Mouse (Mus musculus): ENCODE data around the gene Kctd10. TPM values are rescaled to one million over a fixed set of nuclear protein-coding genes. Genes with fewer than 3 reads are reported as not detected.

Gene Kctd10
- polyA plus RNA-seq (2016; fragmentation: Nextera tagmentation; extraction: Ambion mirVana) = 107 and 111 TPM in 2 replicates

GRCm38 (mm10) chr5:114380209-114381012 lies at the start of gene Kctd10, which contains the start of gene Ube3b:
Kctd10 (minus strand) TSS chr5:114380508.
Ube3b (plus strand) TSS chr5:114380607.
- H3K9ac ChIP-seq (replicated peaks) = peak within 1 kb of the TSS; percentile 93
- H3K27me3 ChIP-seq = no peaks in the 10 kb centered on the region
- WGBS = under 1% methylated on average over 73 of the region's 74 CpGs
- H3K4me1 ChIP-seq = peaks cover 38% of the 10 kb centered on the region
- H3K27ac ChIP-seq (replicated peaks) = peak within 1 kb of the TSS; percentile 90
- H3K4me3 ChIP-seq = peak within 1 kb of the TSS; percentile 88
- ATAC-seq (ENCODE audit: low FRiP score, low read depth) = peak; percentile 95
- peaks cover 22% of the 10 kb centered on the region for H3K36me3 ChIP-seq
- H3K9me3 ChIP-seq = no peaks in the 10 kb centered on the region
- peak within 1 kb of the TSS; percentile 85 for H3K4me2 ChIP-seq (replicated peaks)

- H3K27ac ChIP-seq (replicated peaks) = no peak overlapping the region
- H3K36me3 ChIP-seq = 0 out of 2 replicates have a peak, but pooled peaks cover 6% of the 10 kb centered on the region
- no peak overlapping the region for H3K4me2 ChIP-seq (replicated peaks)
- H3K4me3 ChIP-seq = no peak overlapping the region
- no peaks in the 10 kb centered on the region for H3K9me3 ChIP-seq
- 86% methylated on average over 7 of the region's 7 CpGs for WGBS
- no peak overlapping the region for H3K9ac ChIP-seq (replicated peaks)
- no peaks in the 10 kb centered on the region for H3K4me1 ChIP-seq
- H3K27me3 ChIP-seq = no peaks in the 10 kb centered on the region
- no peak for ATAC-seq (ENCODE audit: low FRiP score, low read depth)
Measured at GRCm38 (mm10) chr5:114429781-114430180, 49.5 kb upstream of the Kctd10 start.

- no peaks in the 10 kb centered on the region for H3K36me3 ChIP-seq
- no peak for ATAC-seq (ENCODE audit: low FRiP score, low read depth)
Measured at GRCm38 (mm10) chr5:114428621-114429020, 48.3 kb upstream of the Kctd10 start.

GRCm38 (mm10) chr5:114426732-114427131 lies 46.4 kb upstream of the Kctd10 start:
- no peak for ATAC-seq (ENCODE audit: low FRiP score, low read depth)
- no peak overlapping the region for H3K4me3 ChIP-seq

More at GRCm38 (mm10) chr5:114428621-114429020, 48.3 kb upstream of the Kctd10 start:
- H3K4me2 ChIP-seq (replicated peaks) = no peak overlapping the region
- no peaks in the 10 kb centered on the region for H3K27me3 ChIP-seq
- H3K9me3 ChIP-seq = no peaks in the 10 kb centered on the region
- no peak overlapping the region for H3K27ac ChIP-seq (replicated peaks)
- no peak overlapping the region for H3K9ac ChIP-seq (replicated peaks)
- H3K4me3 ChIP-seq = no peak overlapping the region
- WGBS = 82% methylated on average over 18 of the region's 18 CpGs
- 0 out of 2 replicates have a peak, but pooled peaks cover 2% of the 10 kb centered on the region for H3K4me1 ChIP-seq

GRCm38 (mm10) chr5:114423961-114424360 lies 43.7 kb upstream of the Kctd10 start:
- Histone ChIP-seq H3K9me3 (no peaks in the 10 kb centered on the region), H3K4me2 (replicated peaks) (no peak overlapping the region), H3K9ac (replicated peaks) (no peak overlapping the region), H3K4me1 (0 out of 2 replicates have a peak, but pooled peaks cover 5% of the 10 kb centered on the region), H3K36me3 (peaks cover 28% of the 10 kb centered on the region), H3K27me3 (no peaks in the 10 kb centered on the region), H3K4me3 (no peak overlapping the region), H3K27ac (replicated peaks) (no peak overlapping the region)
- WGBS = 83% methylated on average over 5 of the region's 5 CpGs
- no peak for ATAC-seq (ENCODE audit: low FRiP score, low read depth)

More at GRCm38 (mm10) chr5:114426732-114427131, 46.4 kb upstream of the Kctd10 start:
- Histone ChIP-seq H3K4me1 (0 out of 2 replicates have a peak, but pooled peaks cover 5% of the 10 kb centered on the region), H3K9me3 (no peaks in the 10 kb centered on the region), H3K9ac (replicated peaks) (no peak overlapping the region), H3K4me2 (replicated peaks) (no peak overlapping the region), H3K27ac (replicated peaks) (no peak overlapping the region), H3K27me3 (no peaks in the 10 kb centered on the region), H3K36me3 (0 out of 2 replicates have a peak, but pooled peaks cover under 1% of the 10 kb centered on the region)
- 83% methylated on average over 6 of the region's 6 CpGs for WGBS

GRCm38 (mm10) chr5:114422591-114422990 lies 42.3 kb upstream of the Kctd10 start:
- H3K4me1 ChIP-seq = 0 out of 2 replicates have a peak, but pooled peaks cover 5% of the 10 kb centered on the region
- no peak overlapping the region for H3K9ac ChIP-seq (replicated peaks)
- H3K4me2 ChIP-seq (replicated peaks) = no peak overlapping the region
- H3K27me3 ChIP-seq = no peaks in the 10 kb centered on the region
- H3K27ac ChIP-seq (replicated peaks) = 0 out of 2 replicates have a peak overlapping the region, but pooled peaks have one; percentile 30
- no peak for ATAC-seq (ENCODE audit: low FRiP score, low read depth)
- H3K36me3 ChIP-seq = peaks cover 41% of the 10 kb centered on the region
- H3K9me3 ChIP-seq = no peaks in the 10 kb centered on the region
- 50% methylated on average over 5 of the region's 5 CpGs for WGBS
- H3K4me3 ChIP-seq = no peak overlapping the region

GRCm38 (mm10) chr5:114421561-114422298 lies 41.4 kb upstream of the Kctd10 start:
- WGBS = 78% methylated on average over 11 of the region's 11 CpGs
- H3K27me3 ChIP-seq = no peaks in the 10 kb centered on the region

GRCm38 (mm10) chr5:114418541-114418940 lies 38.2 kb upstream of the Kctd10 start:
- WGBS = 86% methylated on average over 8 of the region's 8 CpGs
- no peak for ATAC-seq (ENCODE audit: low FRiP score, low read depth)
- H3K9me3 ChIP-seq = no peaks in the 10 kb centered on the region
- H3K4me2 ChIP-seq (replicated peaks) = no peak overlapping the region
- no peak overlapping the region for H3K9ac ChIP-seq (replicated peaks)
- no peaks in the 10 kb centered on the region for H3K27me3 ChIP-seq
- 0 out of 2 replicates have a peak, but pooled peaks cover 3% of the 10 kb centered on the region for H3K4me1 ChIP-seq
- peaks cover 82% of the 10 kb centered on the region for H3K36me3 ChIP-seq
- H3K27ac ChIP-seq (replicated peaks) = no peak overlapping the region
- no peak overlapping the region for H3K4me3 ChIP-seq

More at GRCm38 (mm10) chr5:114421561-114422298, 41.4 kb upstream of the Kctd10 start:
- Histone ChIP-seq H3K9ac (replicated peaks) (no peak overlapping the region), H3K4me2 (replicated peaks) (no peak overlapping the region), H3K36me3 (peaks cover 50% of the 10 kb centered on the region), H3K27ac (replicated peaks) (no peak overlapping the region), H3K4me3 (no peak overlapping the region), H3K9me3 (no peaks in the 10 kb centered on the region), H3K4me1 (0 out of 2 replicates have a peak, but pooled peaks cover 5% of the 10 kb centered on the region)
- no peak for ATAC-seq (ENCODE audit: low FRiP score, low read depth)

GRCm38 (mm10) chr5:114416855-114417254 lies 36.5 kb upstream of the Kctd10 start:
- Histone ChIP-seq H3K9me3 (no peaks in the 10 kb centered on the region), H3K27ac (replicated peaks) (no peak overlapping the region), H3K9ac (replicated peaks) (no peak overlapping the region), H3K4me3 (no peak overlapping the region), H3K36me3 (peaks cover 99% of the 10 kb centered on the region), H3K4me1 (no peaks in the 10 kb centered on the region), H3K27me3 (no peaks in the 10 kb centered on the region), H3K4me2 (replicated peaks) (no peak overlapping the region)
- 90% methylated on average over 8 of the region's 8 CpGs for WGBS
- ATAC-seq (ENCODE audit: low FRiP score, low read depth) = no peak

GRCm38 (mm10) chr5:114415606-114416005 lies 35.3 kb upstream of the Kctd10 start:
- WGBS = 94% methylated on average over 5 of the region's 5 CpGs
- H3K27me3 ChIP-seq = no peaks in the 10 kb centered on the region
- H3K36me3 ChIP-seq = peaks cover 100% of the 10 kb centered on the region

GRCm38 (mm10) chr5:114413067-114413735 lies 32.9 kb upstream of the Kctd10 start:
- H3K4me1 ChIP-seq = no peaks in the 10 kb centered on the region
- no peak overlapping the region for H3K4me2 ChIP-seq (replicated peaks)
- no peak overlapping the region for H3K9ac ChIP-seq (replicated peaks)
- no peak for ATAC-seq (ENCODE audit: low FRiP score, low read depth)
- no peaks in the 10 kb centered on the region for H3K27me3 ChIP-seq
- H3K36me3 ChIP-seq = peaks cover 100% of the 10 kb centered on the region
- H3K4me3 ChIP-seq = no peak overlapping the region
- H3K27ac ChIP-seq (replicated peaks) = no peak overlapping the region
- WGBS = 87% methylated on average over 16 of the region's 16 CpGs
- H3K9me3 ChIP-seq = no peaks in the 10 kb centered on the region

More at GRCm38 (mm10) chr5:114415606-114416005, 35.3 kb upstream of the Kctd10 start:
- Histone ChIP-seq H3K9me3 (no peaks in the 10 kb centered on the region), H3K9ac (replicated peaks) (no peak overlapping the region), H3K4me2 (replicated peaks) (no peak overlapping the region), H3K27ac (replicated peaks) (no peak overlapping the region), H3K4me3 (no peak overlapping the region), H3K4me1 (no peaks in the 10 kb centered on the region)
- no peak for ATAC-seq (ENCODE audit: low FRiP score, low read depth)

Data from midbrain, embryonic 12.5 days (tissue).